Mouse (Mus musculus) stomach, postnatal 0 days (tissue): ENCODE results near the gene Prss44.

Experiments
- CTCF ChIP-seq: IDR thresholded peaks from 2 replicates; pipeline ENCODE4 v1.5.1; 2016; ENCODE audit warnings: antibody characterized with exemption, low read depth, mild to moderate bottlenecking, moderate library complexity
- EP300 ChIP-seq: optimal IDR thresholded peaks from 2 replicates; pipeline ENCODE3; 2016; ENCODE audit warnings: antibody characterized with exemption

DNA sequence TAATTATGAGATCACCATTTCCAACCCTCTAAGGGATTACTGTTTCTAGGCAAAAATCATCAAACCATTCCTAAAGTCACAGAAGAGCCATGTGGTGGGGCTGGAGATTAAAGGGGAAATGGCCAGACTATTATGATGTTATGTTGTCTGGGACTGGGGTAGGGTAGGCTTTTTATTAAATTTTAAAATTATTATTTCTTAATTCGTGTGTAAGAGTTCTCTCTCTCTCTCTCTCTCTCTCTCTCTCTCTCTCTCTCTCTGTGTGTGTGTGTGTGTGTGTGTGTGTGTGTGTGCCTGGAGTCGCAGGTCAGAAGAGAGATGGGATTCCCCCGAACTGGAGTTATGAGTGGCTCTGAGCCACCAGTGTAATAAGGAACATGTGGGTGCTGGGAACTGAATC, 12.6 kb downstream of the Prss44 start, which contains the start of gene Prss43:
- TF ChIP-seq CTCF (no peak), EP300 (no peak)
